Mouse (Mus musculus) kidney, embryonic 16.5 days (tissue): Measurements from ENCODE around the gene Dlg5. TPM values are rescaled to one million over a fixed set of nuclear protein-coding genes. Genes with fewer than 3 reads are reported as not detected.
A peak's percentile ranks its signal among the peaks of the same experiment; 100 is the strongest.

Source experiments
- ATAC-seq: fragments of 200-750 bp; cut with Nextera tagmentation; 2 replicates; pipeline ENCODE4 v1.8.0; 2017; ENCODE audit warnings: moderate TSS enrichment; ENCODE audit not compliant: low FRiP score, low TSS enrichment
- H3K27ac ChIP-seq: fragments of 300-500 bp; sonication (generic); 2 replicates; pipeline ENCODE4 v1.5.1; 2014; ENCODE audit warnings: low read length
- H3K27me3 ChIP-seq: fragments of 300-500 bp; sonication (generic); 2 replicates; pipeline ENCODE4 v1.6.1; 2014; ENCODE audit warnings: low read length, control low read depth, mixed read lengths; ENCODE audit not compliant: insufficient read depth
- H3K36me3 ChIP-seq: fragments of 300-500 bp; sonication (generic); 2 replicates; pipeline ENCODE4 v1.6.1; 2014; ENCODE audit warnings: low read length, control low read depth, mixed read lengths; ENCODE audit not compliant: insufficient read depth
- H3K4me1 ChIP-seq: fragments of 300-500 bp; sonication (generic); 2 replicates; pipeline ENCODE4 v1.6.1; 2014; ENCODE audit warnings: low read length, control low read depth, mixed read lengths; ENCODE audit not compliant: insufficient read depth
- H3K4me2 ChIP-seq: fragments of 300-500 bp; sonication (generic); replicated peaks from 2 replicates; pipeline ENCODE4 v1.6.1; 2014; ENCODE audit warnings: low read depth, low read length
- H3K4me3 ChIP-seq: fragments of 300-500 bp; sonication (generic); 2 replicates; pipeline ENCODE4 v1.5.1; 2014; ENCODE audit warnings: mild to moderate bottlenecking, low read length
- H3K9ac ChIP-seq: fragments of 300-500 bp; sonication (generic); replicated peaks from 2 replicates; pipeline ENCODE4 v1.6.1; 2014; ENCODE audit warnings: low read length
- H3K9me3 ChIP-seq: fragments of 300-500 bp; sonication (generic); 2 replicates; pipeline ENCODE4 v1.6.1; 2016; ENCODE audit warnings: low read length, control low read depth
- WGBS: fragments of 180-500 bp; shearing (Covaris S2); extraction: QIAGEN DNeasy Blood & Tissue Kit; methylation state at CpG from one replicate; pipeline ENCODE4 v1.1.7; 2014; 5-methylcytosine and 5-hydroxymethylcytosine counted together
- polyA plus RNA-seq: library from polyadenylated mRNA; unstranded; fragments of >200 nt; fragmentation: Nextera tagmentation; extraction: Ambion mirVana; gene quantifications from 2 replicates; pipeline ENCODE4 v1.2.1, GENCODE M21; 2015

Gene Dlg5
- polyA plus RNA-seq, 1 experiment from 2014 or later: 13.7 TPM

GRCm38 (mm10) chr14:24216678-24217361 lies 28.9 kb downstream of the Dlg5 start:
- Histone ChIP-seq H3K36me3 (no peaks in the 10 kb centered on the region), H3K9ac (no peak overlapping the region), H3K4me2 (no peak overlapping the region), H3K4me1 (peaks cover 68% of the 10 kb centered on the region), H3K27me3 (no peaks in the 10 kb centered on the region), H3K9me3 (no peaks in the 10 kb centered on the region), H3K27ac (peak overlapping the region; percentile 67; the same call in 1 of the 2 replicates), H3K4me3 (no peak overlapping the region)
- ATAC-seq: 0 out of 2 replicates have a peak, but pooled peaks have one; percentile 47
- 44% methylated on average over 11 of the region's 11 CpGs for WGBS

- Histone ChIP-seq H3K27ac (peak overlapping the region; percentile 49), H3K4me3 (no peak overlapping the region), H3K4me2 (no peak overlapping the region), H3K36me3 (no peaks in the 10 kb centered on the region), H3K9ac (no peak overlapping the region), H3K4me1 (peaks cover 71% of the 10 kb centered on the region), H3K9me3 (no peaks in the 10 kb centered on the region), H3K27me3 (no peaks in the 10 kb centered on the region)
- ATAC-seq: peak; percentile 76
- 18% methylated on average over 4 of the region's 4 CpGs for WGBS
Observed at GRCm38 (mm10) chr14:24216064-24216463, 29.7 kb downstream of the Dlg5 start.

- no peaks in the 10 kb centered on the region for H3K27me3 ChIP-seq
- WGBS: 63% methylated on average over 9 of the region's 9 CpGs
- H3K4me3 ChIP-seq: no peak overlapping the region
- H3K4me2 ChIP-seq: no peak overlapping the region
- no peak overlapping the region for H3K27ac ChIP-seq
- no peaks in the 10 kb centered on the region for H3K36me3 ChIP-seq
- H3K4me1 ChIP-seq: peaks cover 69% of the 10 kb centered on the region
- no peak overlapping the region for H3K9ac ChIP-seq
- no peak for ATAC-seq
- H3K9me3 ChIP-seq: no peaks in the 10 kb centered on the region
Observed at GRCm38 (mm10) chr14:24214436-24214835, 31.3 kb downstream of the Dlg5 start.

- no peaks in the 10 kb centered on the region for H3K27me3 ChIP-seq
- no peak overlapping the region for H3K27ac ChIP-seq
- WGBS: 67% methylated on average over 2 of the region's 2 CpGs
- H3K36me3 ChIP-seq: no peaks in the 10 kb centered on the region
- no peak overlapping the region for H3K4me3 ChIP-seq
- ATAC-seq: no peak
- H3K9me3 ChIP-seq: no peaks in the 10 kb centered on the region
- H3K4me1 ChIP-seq: peaks cover 67% of the 10 kb centered on the region
- no peak overlapping the region for H3K9ac ChIP-seq
- no peak overlapping the region for H3K4me2 ChIP-seq
Observed at GRCm38 (mm10) chr14:24213336-24213735, 32.4 kb downstream of the Dlg5 start.

GRCm38 (mm10) chr14:24212861-24213260 lies 32.9 kb downstream of the Dlg5 start:
- H3K4me3 ChIP-seq: no peak overlapping the region
- H3K4me1 ChIP-seq: peaks cover 71% of the 10 kb centered on the region
- no peak overlapping the region for H3K4me2 ChIP-seq
- 21% methylated on average over 5 of the region's 5 CpGs for WGBS
- no peaks in the 10 kb centered on the region for H3K27me3 ChIP-seq
- no peaks in the 10 kb centered on the region for H3K36me3 ChIP-seq
- no peak overlapping the region for H3K9ac ChIP-seq
- no peak for ATAC-seq
- no peak overlapping the region for H3K27ac ChIP-seq
- H3K9me3 ChIP-seq: no peaks in the 10 kb centered on the region

GRCm38 (mm10) chr14:24207360-24207752 lies 38.4 kb downstream of the Dlg5 start:
- Histone ChIP-seq H3K9me3 (no peaks in the 10 kb centered on the region), H3K4me2 (no peak overlapping the region), H3K4me3 (no peak overlapping the region), H3K4me1 (peaks cover 54% of the 10 kb centered on the region), H3K9ac (peak overlapping the region; percentile 44; the same call in 1 of the 2 replicates), H3K27me3 (no peaks in the 10 kb centered on the region), H3K36me3 (no peaks in the 10 kb centered on the region), H3K27ac (no peak overlapping the region; the same call in 1 of the 2 replicates)
- WGBS: 47% methylated on average over 13 of the region's 13 CpGs
- ATAC-seq: no peak

GRCm38 (mm10) chr14:24206736-24207359 lies 38.9 kb downstream of the Dlg5 start:
- H3K4me1 ChIP-seq: peaks cover 49% of the 10 kb centered on the region
- peak overlapping the region; percentile 39; the same call in 1 of the 2 replicates for H3K27ac ChIP-seq
- H3K27me3 ChIP-seq: no peaks in the 10 kb centered on the region
- no peaks in the 10 kb centered on the region for H3K36me3 ChIP-seq
- H3K4me3 ChIP-seq: no peak overlapping the region
- no peak overlapping the region for H3K4me2 ChIP-seq
- WGBS: 50% methylated on average over 12 of the region's 12 CpGs
- H3K9ac ChIP-seq: peak overlapping the region; percentile 44
- no peaks in the 10 kb centered on the region for H3K9me3 ChIP-seq
- ATAC-seq: peak; percentile 37; the same call in 1 of the 2 replicates

GRCm38 (mm10) chr14:24206314-24206713 lies 39.4 kb downstream of the Dlg5 start:
- Histone ChIP-seq H3K27ac (peak overlapping the region; percentile 70), H3K9me3 (no peaks in the 10 kb centered on the region), H3K4me1 (peaks cover 47% of the 10 kb centered on the region), H3K27me3 (no peaks in the 10 kb centered on the region), H3K4me3 (no peak overlapping the region), H3K36me3 (0 out of 2 replicates have a peak, but pooled peaks cover 3% of the 10 kb centered on the region), H3K4me2 (no peak overlapping the region), H3K9ac (no peak overlapping the region)
- ATAC-seq: no peak
- WGBS: 11% methylated on average over 9 of the region's 9 CpGs

GRCm38 (mm10) chr14:24205281-24205871 lies 40.3 kb downstream of the Dlg5 start:
- Histone ChIP-seq H3K4me1 (peaks cover 43% of the 10 kb centered on the region), H3K9ac (no peak overlapping the region), H3K4me2 (no peak overlapping the region), H3K36me3 (0 out of 2 replicates have a peak, but pooled peaks cover 3% of the 10 kb centered on the region), H3K9me3 (no peaks in the 10 kb centered on the region), H3K4me3 (no peak overlapping the region), H3K27me3 (no peaks in the 10 kb centered on the region), H3K27ac (peak overlapping the region; percentile 70)
- 20% methylated on average over 6 of the region's 6 CpGs for WGBS
- ATAC-seq: 0 out of 2 replicates have a peak, but pooled peaks have one; percentile 18
